Mouse (Mus musculus) kidney, embryonic 16.5 days (tissue): ENCODE data around the gene Capn11. TPM values are rescaled to one million over a fixed set of nuclear protein-coding genes. Genes with fewer than 3 reads are reported as not detected.

ENCODE experiments used
- ATAC-seq: fragments of 200-750 bp; cut with Nextera tagmentation; 2 replicates; pipeline ENCODE4 v1.8.0; 2017; ENCODE audit warnings: moderate TSS enrichment; ENCODE audit not compliant: low FRiP score, low TSS enrichment
- H3K27ac ChIP-seq: fragments of 300-500 bp; sonication (generic); 2 replicates; pipeline ENCODE4 v1.5.1; 2014; ENCODE audit warnings: low read length
- H3K27me3 ChIP-seq: fragments of 300-500 bp; sonication (generic); 2 replicates; pipeline ENCODE4 v1.6.1; 2014; ENCODE audit warnings: low read length, control low read depth, mixed read lengths; ENCODE audit not compliant: insufficient read depth
- H3K36me3 ChIP-seq: fragments of 300-500 bp; sonication (generic); 2 replicates; pipeline ENCODE4 v1.6.1; 2014; ENCODE audit warnings: low read length, control low read depth, mixed read lengths; ENCODE audit not compliant: insufficient read depth
- H3K4me1 ChIP-seq: fragments of 300-500 bp; sonication (generic); 2 replicates; pipeline ENCODE4 v1.6.1; 2014; ENCODE audit warnings: low read length, control low read depth, mixed read lengths; ENCODE audit not compliant: insufficient read depth
- H3K4me2 ChIP-seq: fragments of 300-500 bp; sonication (generic); replicated peaks from 2 replicates; pipeline ENCODE4 v1.6.1; 2014; ENCODE audit warnings: low read depth, low read length
- H3K4me3 ChIP-seq: fragments of 300-500 bp; sonication (generic); 2 replicates; pipeline ENCODE4 v1.5.1; 2014; ENCODE audit warnings: mild to moderate bottlenecking, low read length
- H3K9ac ChIP-seq: fragments of 300-500 bp; sonication (generic); replicated peaks from 2 replicates; pipeline ENCODE4 v1.6.1; 2014; ENCODE audit warnings: low read length
- H3K9me3 ChIP-seq: fragments of 300-500 bp; sonication (generic); 2 replicates; pipeline ENCODE4 v1.6.1; 2016; ENCODE audit warnings: low read length, control low read depth
- WGBS: fragments of 180-500 bp; shearing (Covaris S2); extraction: QIAGEN DNeasy Blood & Tissue Kit; methylation state at CpG from one replicate; pipeline ENCODE4 v1.1.7; 2014; 5-methylcytosine and 5-hydroxymethylcytosine counted together
- polyA plus RNA-seq: library from polyadenylated mRNA; unstranded; fragments of >200 nt; fragmentation: Nextera tagmentation; extraction: Ambion mirVana; gene quantifications from 2 replicates; pipeline ENCODE4 v1.2.1, GENCODE M21; 2015

Gene Capn11
- polyA plus RNA-seq, 1 experiment from 2014 or later, result 0.60 TPM

GRCm38 (mm10) chr17:45595736-45596390, 63.3 kb downstream of the Capn11 start:
- peak overlapping the region; percentile 50; the same call in 1 of the 2 replicates for H3K27ac ChIP-seq
- H3K9ac ChIP-seq, result peak overlapping the region; percentile 82

GRCm38 (mm10) chr17:45594881-45595735, 64.0 kb downstream of the Capn11 start:
- Histone ChIP-seq H3K4me1 (peaks cover 71% of the 10 kb centered on the region), H3K36me3 (0 out of 2 replicates have a peak, but pooled peaks cover 3% of the 10 kb centered on the region), H3K4me3 (peak overlapping the region; percentile 70), H3K9ac (peak overlapping the region; percentile 82), H3K27ac (peak overlapping the region; percentile 50; the same call in 1 of the 2 replicates), H3K27me3 (peaks cover 1% of the 10 kb centered on the region; the same call in 1 of the 2 replicates), H3K9me3 (no peaks in the 10 kb centered on the region), H3K4me2 (peak overlapping the region; percentile 100)
- ATAC-seq, result peak; percentile 78
- under 1% methylated on average over 53 of the region's 58 CpGs for WGBS

More at GRCm38 (mm10) chr17:45595736-45596390, 63.3 kb downstream of the Capn11 start:
- Histone ChIP-seq H3K36me3 (no peaks in the 10 kb centered on the region), H3K4me1 (peaks cover 73% of the 10 kb centered on the region), H3K9me3 (no peaks in the 10 kb centered on the region), H3K4me2 (peak overlapping the region; percentile 100), H3K27me3 (peaks cover 6% of the 10 kb centered on the region; the same call in 1 of the 2 replicates), H3K4me3 (peak overlapping the region; percentile 70)
- peak; percentile 17 for ATAC-seq
- 4% methylated on average over 23 of the region's 23 CpGs for WGBS

GRCm38 (mm10) chr17:45594195-45594594, 64.9 kb downstream of the Capn11 start:
- Histone ChIP-seq H3K4me1 (peaks cover 62% of the 10 kb centered on the region), H3K9me3 (no peaks in the 10 kb centered on the region), H3K4me3 (peak overlapping the region; percentile 70), H3K27ac (no peak overlapping the region), H3K9ac (peak overlapping the region; percentile 82; the same call in 1 of the 2 replicates), H3K4me2 (peak overlapping the region; percentile 100), H3K36me3 (peaks cover 8% of the 10 kb centered on the region; the same call in 1 of the 2 replicates), H3K27me3 (no peaks in the 10 kb centered on the region)
- WGBS, result 34% methylated on average over 8 of the region's 8 CpGs
- ATAC-seq, result no peak

GRCm38 (mm10) chr17:45593479-45593878, 65.6 kb downstream of the Capn11 start:
- H3K27ac ChIP-seq, result peak overlapping the region; percentile 66; the same call in 1 of the 2 replicates
- H3K4me3 ChIP-seq, result peak overlapping the region; percentile 11
- H3K27me3 ChIP-seq, result no peaks in the 10 kb centered on the region
- H3K9ac ChIP-seq, result peak overlapping the region; percentile 56; the same call in 1 of the 2 replicates
- peaks cover 16% of the 10 kb centered on the region for H3K36me3 ChIP-seq
- peaks cover 58% of the 10 kb centered on the region for H3K4me1 ChIP-seq
- no peaks in the 10 kb centered on the region for H3K9me3 ChIP-seq
- H3K4me2 ChIP-seq, result peak overlapping the region; percentile 100
- ATAC-seq, result no peak
- WGBS, result 40% methylated on average over 8 of the region's 8 CpGs

GRCm38 (mm10) chr17:45592606-45593431, 66.3 kb downstream of the Capn11 start:
- Histone ChIP-seq H3K9me3 (no peaks in the 10 kb centered on the region), H3K36me3 (peaks cover 20% of the 10 kb centered on the region), H3K4me3 (peak overlapping the region; percentile 11), H3K27me3 (no peaks in the 10 kb centered on the region), H3K4me1 (peaks cover 58% of the 10 kb centered on the region), H3K27ac (peak overlapping the region; percentile 66), H3K9ac (peak overlapping the region; percentile 56), H3K4me2 (peak overlapping the region; percentile 100)
- 51% methylated on average over 8 of the region's 8 CpGs for WGBS
- ATAC-seq, result no peak

GRCm38 (mm10) chr17:45591701-45592605, 67.2 kb downstream of the Capn11 start:
- Histone ChIP-seq H3K4me3 (no peak overlapping the region), H3K27ac (peak overlapping the region; percentile 66), H3K36me3 (peaks cover 24% of the 10 kb centered on the region), H3K9me3 (peaks cover 3% of the 10 kb centered on the region; the same call in 1 of the 2 replicates), H3K27me3 (no peaks in the 10 kb centered on the region), H3K9ac (peak overlapping the region; percentile 56), H3K4me2 (peak overlapping the region; percentile 100), H3K4me1 (peaks cover 55% of the 10 kb centered on the region)
- 42% methylated on average over 16 of the region's 16 CpGs for WGBS
- ATAC-seq, result peak; percentile 22; the same call in 1 of the 2 replicates

GRCm38 (mm10) chr17:45590410-45590809, 68.7 kb downstream of the Capn11 start:
- WGBS, result 77% methylated on average over 6 of the region's 6 CpGs
- Histone ChIP-seq H3K4me3 (no peak overlapping the region), H3K27me3 (no peaks in the 10 kb centered on the region), H3K4me2 (no peak overlapping the region), H3K27ac (no peak overlapping the region), H3K36me3 (peaks cover 32% of the 10 kb centered on the region), H3K4me1 (peaks cover 46% of the 10 kb centered on the region), H3K9me3 (peaks cover 9% of the 10 kb centered on the region; the same call in 1 of the 2 replicates), H3K9ac (no peak overlapping the region)
- ATAC-seq, result no peak

GRCm38 (mm10) chr17:45589844-45590243, 69.3 kb downstream of the Capn11 start:
- Histone ChIP-seq H3K27me3 (no peaks in the 10 kb centered on the region), H3K4me3 (no peak overlapping the region), H3K9me3 (peaks cover 9% of the 10 kb centered on the region; the same call in 1 of the 2 replicates), H3K4me1 (peaks cover 48% of the 10 kb centered on the region), H3K4me2 (no peak overlapping the region), H3K9ac (no peak overlapping the region), H3K27ac (no peak overlapping the region), H3K36me3 (peaks cover 32% of the 10 kb centered on the region)
- no peak for ATAC-seq
- 82% methylated on average over 8 of the region's 8 CpGs for WGBS
